21 mouse cellular contexts compared by ENCODE assay signal in genomic region chr17:34376847-34377246, GRCm38 (mm10). TPM values are rescaled to one million over a fixed set of nuclear protein-coding genes. Genes with fewer than 3 reads are reported as not detected.
"Had no signal": no experiment of that assay in that cellular context is flagged by ENCODE, and none has a peak within 500 bp of the region (broad histone marks: within the 10 kb centered on the region; RNA-seq: fewer than 3 reads in every experiment).

TSS of gene Btnl1 (plus strand) at chr17:34377132.

- H3K27me3 ChIP-seq: lung, embryonic 15.5 days; midbrain, embryonic 13.5 days; midbrain, embryonic 15.5 days; neural tube, embryonic 12.5 days had no signal

- H3K9me3 ChIP-seq: lung, embryonic 15.5 days; midbrain, embryonic 13.5 days; midbrain, embryonic 15.5 days; neural tube, embryonic 12.5 days had no signal

- H3K9ac ChIP-seq: liver, postnatal 0 days; lung, embryonic 15.5 days; midbrain, embryonic 13.5 days; midbrain, embryonic 15.5 days; neural tube, embryonic 12.5 days had no signal

- ATAC-seq: liver, postnatal 0 days; lung, postnatal 0 days; midbrain, embryonic 13.5 days; midbrain, embryonic 15.5 days had no signal

- H3K27ac ChIP-seq: lung, embryonic 15.5 days; macrophage; midbrain, embryonic 13.5 days; midbrain, embryonic 15.5 days; neural tube, embryonic 12.5 days had no signal

- DNase-seq: liver, postnatal 0 days; lung, adult 2 months; lung, postnatal 14 days; lung, postnatal 36 days; right cerebral cortex, postnatal 14 days; spleen, adult 18-20 months; thymus, adult 18-20 months; thymus, postnatal 25 days; thymus, postnatal 4 days had no signal

- H3K4me3 ChIP-seq: lung, embryonic 15.5 days; megakaryocyte, embryonic 14.5 days; midbrain, embryonic 13.5 days; midbrain, embryonic 15.5 days; neural tube, embryonic 12.5 days had no signal

- H3K4me1 ChIP-seq: lung, embryonic 15.5 days; midbrain, embryonic 13.5 days; midbrain, embryonic 15.5 days; neural tube, embryonic 12.5 days had no signal

- H3K36me3 ChIP-seq: lung, embryonic 15.5 days; midbrain, embryonic 13.5 days; midbrain, embryonic 15.5 days; neural tube, embryonic 12.5 days had no signal

- H3K4me2 ChIP-seq: lung, embryonic 15.5 days; midbrain, embryonic 11.5 days; midbrain, embryonic 13.5 days; midbrain, embryonic 15.5 days; neural tube, embryonic 12.5 days had no signal

RNA-seq across cellular contexts. Expression of gene Btnl1, which starts in this region (rescaled TPM):
- polyA plus RNA-seq: liver, postnatal 0 days; lung, embryonic 15.5 days; lung, postnatal 0 days; macrophage; midbrain, embryonic 11.5 days; midbrain, embryonic 13.5 days; midbrain, embryonic 15.5 days; midbrain, postnatal 0 days; neural tube, embryonic 12.5 days; neural tube, embryonic 14.5 days; stomach, embryonic 14.5 days; urinary bladder, adult 2 months had no signal
